Mouse (Mus musculus): ENCODE measurements around the gene Lamc1.

The Lamc1 gene

DNA sequence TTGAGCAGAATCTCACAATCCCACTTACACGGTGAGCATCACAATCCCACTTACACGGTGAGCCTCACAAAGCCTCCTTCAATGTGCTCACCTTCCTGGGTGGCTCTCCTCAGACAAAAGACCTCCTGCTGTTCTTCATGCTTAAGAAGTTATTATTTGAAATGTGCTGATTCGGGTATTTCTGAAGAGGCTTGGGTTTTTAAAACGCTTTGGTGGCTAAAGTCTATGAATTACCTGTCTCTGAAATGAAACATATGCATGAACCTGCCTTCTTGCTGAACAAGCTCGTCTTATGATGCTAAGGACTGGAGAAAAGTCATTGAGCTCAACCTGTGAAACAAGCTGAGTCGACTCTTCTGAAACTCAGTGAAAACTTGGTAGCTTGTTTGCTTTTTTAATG is 36.6 kb downstream of the Lamc1 start:
- DNase-seq: no peak

DNA sequence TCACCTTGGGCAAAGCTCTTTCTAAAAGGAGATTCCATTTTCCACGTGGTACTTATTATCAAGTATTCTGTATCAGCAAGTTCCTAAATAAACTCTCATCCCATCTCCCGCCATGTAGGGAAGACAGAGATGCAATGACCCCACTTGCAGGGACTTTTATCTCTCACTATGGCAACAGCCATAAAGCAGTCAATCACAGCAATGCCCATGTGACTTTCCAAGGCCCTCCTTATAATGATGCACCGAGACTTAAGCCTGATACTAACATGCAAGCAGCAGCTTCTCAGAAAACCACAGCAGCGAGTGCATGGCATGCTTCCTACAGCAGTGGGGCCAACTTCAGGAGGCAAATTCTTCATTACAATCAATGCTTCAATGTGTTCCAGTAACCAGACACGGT is 39.7 kb downstream of the Lamc1 start:
- DNase-seq: no peak

- DNase-seq: no peak
Observed at GRCm38 (mm10) chr1:153292202-153292601, 40.4 kb downstream of the Lamc1 start.

DNA sequence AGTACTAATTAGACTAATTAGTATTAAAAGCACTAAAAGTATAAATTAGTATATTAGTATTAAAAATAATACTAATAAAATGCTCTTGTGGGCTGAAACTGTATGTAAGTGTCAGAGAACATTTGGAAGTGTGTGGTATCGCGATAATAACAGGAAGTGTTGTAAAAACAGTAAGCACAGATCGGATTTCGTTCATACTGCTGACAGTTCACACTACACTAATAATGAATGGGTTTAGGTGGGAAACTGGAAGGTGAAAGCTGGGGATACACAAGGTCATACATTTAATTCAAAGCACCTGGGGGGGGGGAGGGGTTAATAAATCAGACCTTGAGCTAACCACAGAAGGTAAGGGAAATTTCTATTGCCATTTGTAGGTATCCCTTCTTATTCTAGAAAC is 41.2 kb downstream of the Lamc1 start:
- DNase-seq: no peak

DNA sequence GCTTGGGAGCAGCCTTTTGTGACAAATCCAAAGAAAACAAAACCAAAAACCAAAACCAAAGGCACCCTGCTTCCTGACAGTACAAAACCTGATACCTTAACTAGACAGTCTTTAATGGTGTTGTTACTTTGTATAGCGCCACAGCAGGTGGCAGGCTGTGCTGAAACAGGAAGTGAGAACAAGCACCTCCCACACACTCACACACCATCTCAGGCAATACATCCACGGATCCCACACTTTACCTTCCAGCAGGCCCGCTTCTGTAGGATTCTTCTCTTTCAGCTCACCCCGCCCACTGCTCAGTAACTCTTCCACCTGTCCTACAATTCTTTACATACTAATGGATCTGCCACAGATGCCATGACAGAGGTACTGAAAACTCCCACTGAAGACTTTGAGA is 44.6 kb downstream of the Lamc1 start:
- no peak for DNase-seq

GRCm38 (mm10) chr1:153287443-153287842 is 45.1 kb downstream of the Lamc1 start:
- no peak for DNase-seq

DNA sequence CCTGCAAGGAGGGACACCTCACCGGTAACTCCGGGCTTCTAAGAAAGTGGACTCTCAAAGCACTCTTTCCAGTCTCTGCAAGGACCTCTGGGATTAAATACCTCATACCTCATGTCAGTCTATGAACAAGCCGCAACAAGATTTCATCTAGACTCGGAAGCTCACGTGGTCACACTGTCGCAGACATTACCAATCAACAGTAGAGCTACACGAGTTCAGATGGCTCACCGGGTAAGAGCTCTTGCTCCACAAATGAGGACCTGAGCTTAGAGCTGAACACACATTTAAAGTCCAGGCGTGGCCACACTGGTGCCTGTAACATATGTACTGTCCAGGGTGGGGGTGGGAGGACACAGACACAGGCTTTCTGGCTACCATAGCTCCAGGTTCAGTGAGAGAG is 46.4 kb downstream of the Lamc1 start:
- DNase-seq: no peak

GRCm38 (mm10) chr1:153285188-153285587 is 47.4 kb downstream of the Lamc1 start:
- DNase-seq: no peak

DNA sequence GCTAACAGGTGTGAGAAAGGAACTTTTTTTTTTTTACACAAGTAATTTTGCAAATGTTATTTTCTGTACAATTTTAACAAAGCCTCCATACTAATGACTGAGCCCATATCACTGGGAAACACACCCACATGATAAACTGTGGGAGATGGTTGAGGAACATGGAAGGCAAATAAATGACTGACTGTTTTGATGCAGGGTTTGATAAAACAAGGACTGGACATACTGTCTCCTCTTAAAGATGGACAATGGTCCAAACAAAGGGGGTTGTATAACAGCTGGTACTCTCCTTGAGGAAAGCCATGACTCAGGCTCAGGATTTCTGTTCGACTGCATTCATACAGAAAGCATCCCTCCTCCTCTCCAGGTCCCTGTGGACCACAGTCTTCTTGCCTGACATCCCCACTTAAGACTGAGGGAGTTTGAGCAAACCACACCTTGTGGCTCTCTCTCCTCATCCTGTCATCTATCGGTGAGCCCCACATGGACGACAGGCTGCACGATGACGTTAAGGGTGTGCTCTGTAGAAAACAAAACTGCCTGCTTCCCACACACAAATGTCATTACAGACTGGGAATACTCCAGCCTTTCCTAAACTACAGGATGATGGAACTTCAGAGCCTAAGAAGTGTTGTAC is 50.1 kb downstream of the Lamc1 start:
- DNase-seq: no peak

GRCm38 (mm10) chr1:153281483-153281882 is 51.1 kb downstream of the Lamc1 start:
- DNase-seq: no peak

DNA sequence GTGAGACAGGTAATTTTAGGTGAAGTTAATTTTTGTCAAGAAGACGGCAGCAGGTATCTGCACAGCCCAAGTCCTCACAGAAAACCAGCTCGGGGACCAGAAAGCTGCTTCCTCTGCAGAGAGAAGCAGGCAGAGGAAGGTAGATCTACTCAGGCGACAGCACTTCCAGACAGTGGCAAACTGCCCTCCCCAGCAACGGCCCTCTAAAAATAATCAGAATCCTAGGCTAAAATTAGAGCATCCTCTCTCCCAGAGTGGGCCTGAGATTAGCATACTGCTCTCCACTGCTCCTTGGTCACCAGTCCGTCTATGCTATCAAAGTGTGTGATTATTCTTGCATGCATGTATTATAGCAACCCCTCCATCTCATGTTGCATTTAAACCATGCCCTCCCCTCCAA is 52.2 kb downstream of the Lamc1 start:
- DNase-seq: no peak

- DNase-seq: no peak
Observed at GRCm38 (mm10) chr1:153278028-153278613, 54.5 kb downstream of the Lamc1 start.

DNA sequence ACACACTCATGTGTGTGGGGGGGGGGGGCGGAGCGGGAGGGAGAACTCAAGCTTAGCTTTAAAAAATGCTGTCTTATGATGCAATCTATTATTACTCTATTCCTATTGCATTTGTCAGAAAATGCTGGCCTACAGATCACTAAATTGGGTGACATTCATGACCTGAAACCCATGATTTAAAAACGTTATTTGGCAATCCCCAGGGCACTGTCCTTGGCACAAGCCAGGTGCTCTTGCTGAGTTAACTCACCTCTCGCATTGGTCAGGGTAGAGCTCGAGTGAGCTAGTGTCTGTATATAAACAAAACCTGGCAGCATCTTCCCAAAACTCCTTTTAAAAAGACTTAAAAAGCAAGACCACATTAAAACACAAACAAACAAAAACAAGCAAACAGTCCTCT is 57.1 kb downstream of the Lamc1 start:
- no peak for DNase-seq

GRCm38 (mm10) chr1:153274611-153275010 is 58.0 kb downstream of the Lamc1 start:
- DNase-seq: no peak

- no peak for DNase-seq
Observed at GRCm38 (mm10) chr1:153273657-153274056, 58.9 kb downstream of the Lamc1 start.

DNA sequence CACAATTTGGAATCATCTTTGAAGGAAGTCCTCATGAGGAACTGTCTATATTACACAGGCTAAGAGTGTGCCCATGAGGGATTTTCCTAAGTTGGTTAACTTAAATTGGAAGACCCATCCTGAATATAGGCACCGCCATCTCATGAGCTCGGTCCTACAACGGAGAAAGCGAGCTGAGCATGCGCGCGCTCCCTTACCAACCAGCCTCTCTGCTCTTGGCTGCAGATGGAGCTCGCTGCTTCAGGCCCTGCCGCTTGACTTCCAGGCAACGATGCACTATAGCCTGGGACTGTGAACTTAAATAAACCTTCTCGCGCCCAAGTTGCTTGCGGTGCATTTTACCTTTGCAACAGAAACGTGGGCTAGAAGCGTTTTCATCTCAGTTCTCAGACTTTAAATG is 61.8 kb downstream of the Lamc1 start:
- DNase-seq: no peak

DNA sequence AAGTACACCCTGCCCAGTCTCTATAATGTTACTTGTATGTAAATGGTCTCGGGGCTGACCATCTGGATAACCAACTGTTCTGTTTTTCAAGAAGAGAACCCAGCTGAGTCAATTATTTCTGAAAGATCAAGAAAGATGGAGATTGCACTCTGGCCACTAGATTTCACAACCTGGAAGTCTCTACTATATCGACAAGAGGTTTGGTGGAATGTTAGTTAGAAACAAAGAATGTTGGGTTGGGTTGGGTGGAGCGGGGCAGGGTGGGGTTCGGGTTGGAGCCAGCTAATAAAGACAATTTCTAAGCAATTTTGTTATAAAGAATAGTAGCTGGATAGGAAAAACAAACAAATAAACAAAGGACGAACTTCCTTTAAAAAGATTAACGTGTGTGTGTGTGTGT is 62.9 kb downstream of the Lamc1 start:
- DNase-seq: no peak

DNA sequence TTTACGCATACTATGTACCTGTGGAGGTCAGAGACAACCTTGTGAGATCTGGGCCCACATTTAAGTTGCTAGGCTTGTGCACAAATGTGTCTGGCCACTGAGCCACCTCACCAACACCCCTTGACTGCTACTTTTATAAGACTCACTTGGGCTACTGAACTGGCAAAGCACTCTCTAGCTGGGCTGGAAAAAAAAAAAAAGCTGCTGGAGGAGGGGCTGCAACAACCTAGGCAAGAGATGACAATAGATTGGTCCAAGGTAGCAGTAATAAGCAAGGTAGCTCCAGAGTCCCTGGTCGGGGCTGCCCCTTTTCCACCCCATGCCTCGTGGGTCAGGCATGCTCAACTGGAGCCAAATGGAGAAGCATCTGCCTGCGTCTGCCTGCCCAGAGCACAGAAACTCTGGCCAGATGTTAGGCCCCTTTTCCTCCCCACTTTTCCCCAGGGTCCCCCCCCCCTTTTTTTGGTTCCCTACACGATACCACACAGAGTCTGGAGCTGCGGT is 63.7 kb downstream of the Lamc1 start:
- DNase-seq: no peak

- DNase-seq: no peak
Observed at GRCm38 (mm10) chr1:153268306-153268705, 64.3 kb downstream of the Lamc1 start.

GRCm38 (mm10) chr1:153267730-153268129 is 64.9 kb downstream of the Lamc1 start:
- DNase-seq: no peak

GRCm38 (mm10) chr1:153266891-153267290 is 65.7 kb downstream of the Lamc1 start:
- no peak for DNase-seq

DNA sequence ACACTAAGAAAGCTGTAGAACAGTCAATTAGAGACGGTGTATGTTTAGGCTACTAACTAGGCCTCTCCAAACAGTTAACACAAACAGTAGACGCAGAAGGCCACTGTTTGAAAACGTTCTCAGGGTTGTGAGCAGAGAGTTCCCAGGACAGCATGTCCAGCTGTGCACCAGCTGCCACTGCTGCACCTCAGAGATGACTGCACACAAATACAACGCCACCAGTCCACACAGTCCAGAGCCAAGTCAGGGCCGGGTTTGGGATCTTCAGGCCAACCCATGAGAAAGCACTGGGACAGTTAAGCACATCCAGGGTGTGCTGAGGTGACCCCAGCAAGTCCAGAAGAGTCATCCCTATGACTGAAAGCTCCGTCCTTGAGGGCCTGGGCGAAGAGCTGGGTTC is 67.0 kb downstream of the Lamc1 start:
- no peak for DNase-seq

DNA sequence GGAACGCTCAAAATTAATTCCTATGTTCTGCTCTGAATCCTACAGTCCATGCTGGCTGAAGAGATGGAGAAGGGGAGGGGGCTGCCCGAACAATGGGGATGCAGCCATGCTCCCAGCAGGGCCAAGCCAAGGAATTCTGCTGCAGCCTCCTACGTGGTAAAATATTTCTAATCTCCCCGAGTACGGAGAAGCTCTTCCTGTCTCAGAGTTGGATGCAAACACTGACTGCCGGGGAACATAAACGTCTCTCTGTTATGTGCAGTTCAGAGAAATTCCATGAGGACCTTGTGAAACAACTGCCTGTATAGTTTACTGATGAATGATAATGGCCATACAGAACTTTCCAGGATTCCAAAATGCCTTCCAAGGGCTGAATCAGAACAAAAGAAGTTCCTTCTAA is 67.5 kb downstream of the Lamc1 start:
- DNase-seq: no peak

DNA sequence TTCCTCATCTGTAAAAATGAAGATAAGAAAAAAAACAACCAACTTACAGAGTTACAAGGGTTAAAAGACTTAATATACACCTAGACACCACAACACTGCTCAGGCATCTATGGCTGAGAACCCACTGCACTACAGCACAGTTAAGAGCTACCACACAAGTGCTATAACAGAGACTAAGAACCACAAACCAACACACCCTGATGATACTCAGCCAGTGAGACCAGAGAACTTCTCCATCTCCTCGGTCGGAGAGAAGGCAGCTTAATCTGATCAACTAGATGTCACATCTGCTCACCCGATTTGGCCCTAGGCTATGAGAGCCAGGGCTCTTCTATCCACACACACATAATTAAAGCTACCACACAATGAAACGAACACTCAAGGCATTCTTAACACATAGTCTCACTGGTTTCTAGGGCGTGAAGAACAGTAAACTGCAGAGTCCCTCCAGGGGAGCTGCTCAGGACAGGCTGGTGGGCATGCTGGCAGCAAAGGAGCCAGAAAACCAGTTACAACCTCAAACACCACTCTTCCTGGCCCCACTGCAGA is 72.8 kb downstream of the Lamc1 start:
- no peak for DNase-seq

Data from kidney, adult 8-10 months (tissue).